Mouse (Mus musculus) CD4-positive, CD25-positive, alpha-beta regulatory T cell, adult 2 months (primary cell): ENCODE measurements around the gene Sh2b1.

Source experiments
- DNase-seq: peaks from one replicate; pipeline ENCODE4 v3.0.0-alpha.2; 2012; ENCODE audit warnings: low read depth, low spot score

Sh2b1 gene

GRCm38 (mm10) chr7:126474486-126474955 lies 703 bp downstream of the Sh2b1 start:
- DNase-seq: peak; percentile 37

- DNase-seq: no peak
Observed at GRCm38 (mm10) chr7:126473470-126474086, 1.6 kb downstream of the Sh2b1 start.

DNA sequence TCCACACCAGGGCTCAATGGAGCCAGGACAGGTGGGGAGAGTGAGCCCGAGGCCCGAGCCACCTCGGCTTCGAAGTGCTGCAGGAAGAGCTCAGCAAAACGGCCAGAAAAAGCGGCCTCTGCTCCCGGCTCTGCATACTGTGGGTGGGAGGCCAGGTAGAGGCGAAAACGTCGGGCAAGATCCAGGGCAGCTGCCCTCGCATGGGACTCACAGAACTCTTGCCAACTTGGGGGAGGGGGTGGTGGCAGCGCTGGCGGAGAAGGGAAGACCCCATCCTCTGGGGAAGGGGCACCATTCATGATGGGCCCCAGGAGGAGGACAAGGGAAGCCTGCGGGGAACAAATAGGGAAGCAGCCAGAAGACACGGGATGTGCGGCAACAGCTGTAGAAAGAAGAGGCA lies 2.5 kb downstream of the Sh2b1 start:
- DNase-seq: no peak

GRCm38 (mm10) chr7:126472306-126472705 lies 2.9 kb downstream of the Sh2b1 start:
- peak; percentile 83 for DNase-seq

DNA sequence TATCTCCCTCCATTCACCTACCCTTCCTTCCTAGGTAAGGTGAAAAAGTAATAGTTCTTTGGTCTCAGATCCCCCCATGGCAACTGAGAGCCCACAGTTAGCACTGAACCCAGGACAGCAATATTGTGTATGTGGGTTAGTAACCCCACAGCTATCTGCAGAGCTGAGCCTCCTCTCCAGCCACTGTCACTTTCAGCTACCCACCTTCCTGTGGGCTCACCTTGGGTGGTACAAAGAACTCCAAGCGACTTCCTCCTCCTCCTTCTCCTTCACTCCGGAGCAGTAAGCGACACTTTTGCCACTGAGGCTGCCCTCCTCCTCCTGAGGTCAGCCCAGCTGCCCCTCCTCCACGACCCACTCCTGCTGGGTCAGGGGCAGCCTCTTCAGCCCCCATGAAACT lies 3.4 kb downstream of the Sh2b1 start:
- DNase-seq: peak; percentile 41

DNA sequence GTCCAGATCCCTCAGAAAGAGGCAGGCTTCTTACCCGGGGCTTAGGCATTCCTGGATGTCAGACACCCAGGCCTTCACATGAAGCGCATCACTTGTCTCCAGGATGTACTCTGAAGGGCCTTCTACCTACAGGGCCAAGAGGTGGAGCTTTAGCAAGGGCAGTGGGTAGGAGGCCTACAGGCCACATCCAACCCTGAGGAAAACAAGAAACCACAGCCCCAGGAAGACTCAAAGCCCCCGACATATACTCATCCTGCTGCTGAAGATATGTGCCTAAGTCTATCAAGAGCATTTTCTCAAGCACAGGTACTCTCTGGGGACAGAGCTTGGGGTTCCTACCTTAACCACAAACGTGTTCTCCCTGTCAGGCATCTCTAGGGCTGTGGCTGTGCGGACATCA lies 3.9 kb downstream of the Sh2b1 start:
- no peak for DNase-seq

DNA sequence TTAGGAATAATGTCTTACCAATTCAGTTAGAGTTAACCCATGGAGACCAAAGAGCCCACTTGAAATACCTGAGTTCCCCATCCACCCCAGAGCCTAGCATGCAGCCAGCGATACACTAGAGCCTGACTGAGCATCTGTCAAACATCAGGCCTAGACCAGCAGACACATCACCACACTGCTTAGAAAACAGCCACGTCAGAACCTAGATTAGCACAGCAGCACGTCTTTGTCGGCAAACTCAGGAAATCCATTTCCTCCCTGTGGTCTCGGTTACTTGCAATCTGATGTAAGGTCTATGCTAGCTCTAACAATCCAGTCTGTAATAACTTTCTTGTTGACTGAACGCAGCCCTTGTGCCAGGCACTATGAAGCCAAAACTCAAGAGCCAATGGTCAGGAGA lies 5.1 kb downstream of the Sh2b1 start:
- DNase-seq: peak; percentile 91

GRCm38 (mm10) chr7:126467834-126468627 lies 7.2 kb downstream of the Sh2b1 start:
- DNase-seq: no peak

DNA sequence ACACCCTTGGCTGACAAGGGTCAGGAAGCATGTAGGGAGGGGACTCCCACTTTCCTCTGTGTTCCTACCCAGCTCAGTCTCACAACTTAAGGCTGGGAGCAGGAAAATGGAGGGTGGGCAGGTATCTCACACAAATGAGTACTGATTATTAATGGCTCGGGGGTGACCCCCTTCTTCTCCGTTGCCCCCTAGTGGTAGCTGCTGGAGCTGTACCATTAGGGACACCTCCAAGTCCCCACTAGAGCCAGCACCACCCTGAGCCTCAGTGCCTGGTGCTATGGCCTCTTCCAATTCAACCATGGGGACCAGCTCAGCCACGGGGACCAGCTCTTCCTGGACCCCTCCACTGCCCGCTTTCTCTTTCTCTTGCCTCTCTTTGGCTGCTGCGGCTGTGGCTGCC lies 8.0 kb downstream of the Sh2b1 start:
- DNase-seq: peak; percentile 77

DNA sequence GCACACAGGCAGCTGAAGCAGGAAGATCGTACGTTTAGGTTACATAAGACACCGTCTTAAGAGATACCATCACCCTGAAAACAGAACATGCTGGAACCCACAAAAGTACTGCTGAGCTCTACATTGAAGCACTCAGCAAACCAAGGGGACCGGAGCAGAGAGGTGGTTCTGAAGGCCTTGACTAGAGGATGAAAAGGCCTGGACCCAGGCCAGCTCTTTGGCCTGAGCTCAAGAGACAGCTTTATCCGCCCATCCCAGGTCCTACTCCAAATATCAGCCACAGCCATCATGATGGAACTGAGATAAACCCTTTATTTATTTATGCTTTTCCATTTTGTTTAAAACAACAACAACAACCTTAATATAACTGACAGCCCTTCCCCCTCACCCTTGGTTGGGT lies 8.5 kb downstream of the Sh2b1 start:
- no peak for DNase-seq

- no peak for DNase-seq
Observed at GRCm38 (mm10) chr7:126466116-126466515, 9.1 kb downstream of the Sh2b1 start.

DNA sequence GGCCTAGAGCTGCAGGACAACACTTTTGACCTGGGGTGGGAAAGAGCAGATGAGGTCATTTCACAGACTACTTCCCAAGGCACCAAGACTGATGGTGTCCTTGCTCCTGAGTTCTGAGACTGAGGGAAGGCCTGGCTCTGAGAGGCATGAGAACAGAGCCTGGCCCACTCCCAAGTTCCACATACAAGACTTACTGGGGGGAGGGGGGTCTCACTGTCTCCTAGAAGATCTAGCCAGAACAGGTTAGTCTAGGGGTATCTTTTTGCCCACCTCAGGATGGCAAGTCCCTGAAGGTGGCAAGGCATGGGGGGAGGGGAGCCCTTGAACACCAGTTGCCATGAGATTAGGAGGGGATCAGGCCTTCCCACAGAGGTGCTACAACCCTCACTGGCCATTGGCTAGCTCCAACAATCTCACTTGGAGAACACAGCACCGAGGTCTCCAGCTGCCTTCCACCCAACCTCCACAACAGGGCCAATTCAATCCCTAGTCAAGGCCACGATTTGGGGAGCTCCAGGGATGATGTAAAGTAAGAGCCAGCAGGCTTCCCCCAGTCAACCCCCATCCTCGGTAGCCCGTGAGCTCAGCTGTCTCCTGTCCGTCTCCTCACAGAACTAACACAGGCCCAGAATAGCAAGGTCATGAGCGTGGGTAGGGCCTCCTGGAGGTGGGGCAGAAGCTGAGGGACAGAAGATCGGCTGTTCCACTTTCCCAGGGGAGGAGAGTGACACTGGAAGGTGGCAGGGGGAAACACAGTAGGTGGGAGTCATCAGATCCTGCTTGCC lies 9.8 kb downstream of the Sh2b1 start:
- no peak for DNase-seq

- DNase-seq: no peak
Observed at GRCm38 (mm10) chr7:126464836-126465235, 10.4 kb downstream of the Sh2b1 start.

DNA sequence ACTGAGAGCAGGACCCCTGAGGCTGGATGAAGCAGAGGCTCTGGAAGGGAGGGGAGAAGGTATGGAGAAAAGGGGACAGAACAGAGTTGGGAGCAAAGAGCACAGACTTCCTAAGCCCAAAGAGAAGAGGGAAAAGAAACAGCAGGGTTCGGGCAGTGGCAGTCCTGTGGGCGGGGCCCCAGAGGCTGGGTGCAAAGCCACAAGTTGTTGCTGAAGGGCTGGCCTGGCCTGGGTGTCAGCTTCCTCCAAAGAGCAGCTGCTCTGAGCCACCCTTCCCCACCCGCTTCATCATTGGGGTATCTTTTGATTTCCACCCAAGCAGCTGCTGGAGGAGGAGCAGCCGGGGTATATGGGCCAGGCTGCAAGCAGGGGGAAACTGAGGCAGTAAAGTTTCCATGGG lies 11.1 kb downstream of the Sh2b1 start:
- DNase-seq: no peak

GRCm38 (mm10) chr7:126463547-126463946 lies 11.7 kb downstream of the Sh2b1 start:
- no peak for DNase-seq

GRCm38 (mm10) chr7:126463004-126463403 lies 12.2 kb downstream of the Sh2b1 start, which contains the start of gene Atp2a1:
Gene Atp2a1, minus strand, starts transcription at chr7:126463108.
- DNase-seq: no peak

DNA sequence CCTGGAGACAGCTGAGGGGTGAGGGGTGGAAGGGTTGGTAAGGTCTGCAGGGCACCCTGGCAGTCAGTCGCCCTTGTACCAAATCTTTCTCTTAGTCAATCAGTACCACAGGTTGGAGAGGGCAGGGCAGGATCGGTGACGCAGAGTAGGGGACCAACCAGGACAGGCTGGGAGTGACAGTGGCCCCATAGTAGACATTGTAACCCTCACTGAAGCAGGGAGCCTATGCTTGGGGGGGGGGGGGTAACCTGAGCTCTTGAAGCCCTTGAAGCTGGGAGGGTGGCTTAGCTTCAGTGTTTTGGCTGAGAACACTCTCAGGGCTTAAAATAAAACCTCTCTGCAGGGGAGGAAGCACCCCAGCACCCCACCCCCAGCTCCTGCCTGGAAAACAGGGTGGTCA lies 13.6 kb downstream of the Sh2b1 start:
- DNase-seq: no peak

DNA sequence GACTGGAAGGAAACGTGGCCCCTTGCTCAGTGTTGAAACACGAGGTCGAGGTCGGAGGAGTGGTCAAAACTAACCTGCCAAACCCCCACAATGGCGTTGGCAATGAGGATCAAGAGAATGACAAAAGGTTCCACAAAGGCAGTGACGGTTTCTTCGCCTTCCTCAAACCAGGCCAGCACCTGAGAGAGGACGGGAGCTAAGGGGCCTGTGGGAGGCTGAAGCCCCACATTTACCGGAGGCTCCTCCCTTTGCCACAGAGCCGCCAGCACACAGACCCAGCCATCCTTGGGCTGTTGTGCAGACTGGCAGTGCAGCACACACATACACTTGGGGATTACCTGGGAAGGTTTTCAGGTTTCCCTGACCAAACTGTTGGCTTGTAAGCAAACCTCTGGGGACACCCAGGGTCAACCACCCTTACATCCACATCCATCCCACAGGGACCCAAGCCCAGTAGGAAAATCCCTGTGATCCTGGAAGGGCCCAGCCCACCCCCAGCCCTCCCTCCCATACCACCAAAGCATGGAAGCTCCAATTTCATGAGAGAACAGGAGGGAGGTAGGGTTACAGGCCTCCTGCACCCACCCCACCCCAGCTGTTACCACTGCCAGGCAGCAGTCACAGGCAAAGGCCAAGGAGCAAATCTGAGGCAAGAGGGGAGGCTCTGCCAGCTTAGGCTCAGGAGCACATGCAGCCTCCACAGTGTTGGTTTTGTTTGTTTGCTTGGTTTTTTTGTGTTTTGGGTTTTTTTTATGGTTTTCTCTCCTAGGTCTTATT lies 14.4 kb downstream of the Sh2b1 start:
- DNase-seq: no peak

DNA sequence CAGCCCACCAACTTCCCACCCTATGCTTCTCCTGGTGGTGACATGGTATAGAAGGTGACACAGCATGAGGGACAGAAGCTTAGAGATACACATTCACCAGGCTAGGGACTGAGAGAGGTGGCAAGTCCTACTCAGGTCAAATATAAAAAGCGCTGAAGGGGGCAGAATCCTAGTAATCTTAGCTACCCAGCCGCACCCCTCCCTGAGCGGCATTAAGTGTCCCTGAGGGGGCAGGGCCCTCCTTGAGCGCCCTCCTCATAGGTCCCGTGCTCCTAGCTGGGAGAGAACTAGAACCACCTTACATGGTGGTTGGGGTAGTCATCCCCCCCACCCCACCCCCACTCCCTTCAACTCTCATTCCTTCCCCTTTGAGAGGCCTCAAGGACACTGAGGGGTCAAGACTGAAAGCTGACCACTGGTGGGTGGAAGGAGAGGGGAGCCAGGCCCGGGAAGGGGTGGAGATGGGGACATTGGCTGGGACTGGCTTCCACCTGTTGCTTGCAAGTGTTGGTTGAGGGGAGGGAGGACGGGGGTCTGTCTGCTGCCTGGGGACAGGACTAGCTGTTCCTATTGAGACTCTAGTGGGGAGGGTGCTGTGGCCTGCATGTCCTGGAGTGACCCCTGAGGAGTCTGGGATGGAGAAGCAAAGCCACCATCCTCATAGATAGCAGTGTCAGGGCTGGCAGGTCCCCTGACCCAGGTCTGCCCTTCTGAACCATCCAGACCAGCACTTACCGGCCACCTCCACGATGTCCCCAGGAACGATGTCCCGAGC lies 16.2 kb downstream of the Sh2b1 start:
- DNase-seq: no peak

DNA sequence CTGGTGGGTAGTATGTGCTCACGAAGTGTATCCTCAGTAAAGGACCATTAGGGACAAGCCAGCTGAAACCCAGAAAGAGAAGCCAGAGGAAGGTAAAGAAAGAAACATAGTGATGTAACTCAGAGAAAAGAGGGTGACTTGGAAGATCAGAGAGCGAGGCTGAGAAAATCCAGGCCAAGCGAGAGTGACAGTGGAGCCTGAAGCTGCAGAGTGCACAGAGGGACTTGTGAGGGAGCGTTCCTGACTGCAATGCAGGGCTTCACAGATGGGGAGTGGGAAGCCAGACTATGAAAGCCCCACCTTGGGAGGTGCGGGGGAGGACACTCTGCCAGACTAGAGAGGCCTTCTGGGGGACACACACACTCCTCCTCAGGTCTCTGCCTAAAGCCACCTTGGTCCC lies 17.0 kb downstream of the Sh2b1 start:
- no peak for DNase-seq
